Mouse (Mus musculus): Measurements from ENCODE around the gene Tpsab1.

GRCm38 (mm10) chr17:25322930-25323329 lies 22.4 kb downstream of the Tpsab1 start:
- TF ChIP-seq CTCF (IDR thresholded peaks at IDR 0.05; ENCODE audit: low read depth) (no peak), EP300 (IDR thresholded peaks at IDR 0.05; ENCODE audit: low read depth) (no peak)

Measured in liver, embryonic 14.5 days (tissue).